Mouse (Mus musculus): Measurements from ENCODE around the gene Abcc3.

Abcc3 gene

DNA sequence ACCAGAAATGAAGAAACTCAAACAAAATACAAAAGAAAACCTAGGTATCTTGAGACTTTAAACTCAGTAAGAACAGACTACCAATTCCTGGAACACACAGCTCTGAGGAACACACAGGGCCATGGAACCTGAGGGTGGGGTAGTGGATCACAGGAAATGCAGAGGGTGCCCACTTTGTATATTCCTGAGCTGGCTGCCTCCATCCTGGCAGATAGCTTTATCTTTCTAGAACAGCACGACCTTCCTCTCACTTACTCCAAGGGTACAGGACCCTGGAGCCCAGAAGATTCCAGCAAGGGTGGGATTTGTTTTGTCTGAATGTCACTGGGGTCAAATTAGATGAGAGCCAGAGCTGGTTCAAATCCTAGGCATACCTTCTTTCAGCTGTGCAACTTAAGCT lies 42.5 kb downstream of the Abcc3 start:
- no peak for DNase-seq (ENCODE audit: low spot score)

DNA sequence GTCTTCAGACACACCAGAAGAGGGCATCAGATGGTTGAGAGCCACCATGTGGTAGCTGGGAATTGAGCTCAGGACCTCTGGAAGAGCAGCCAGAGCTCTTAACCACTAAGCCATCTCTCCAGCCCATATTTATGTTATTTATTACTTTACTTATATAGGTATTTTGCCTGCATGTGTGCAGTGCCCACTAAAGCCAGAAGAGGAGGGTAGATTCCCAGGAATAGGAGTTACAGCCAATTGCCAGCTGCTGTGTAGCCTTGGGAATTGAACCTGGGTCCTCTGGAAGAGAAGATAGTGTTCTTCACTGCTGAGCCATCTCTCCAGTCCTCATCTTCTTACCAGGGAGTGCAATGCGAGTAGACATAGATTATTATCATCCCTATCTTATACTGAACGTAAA lies 43.0 kb downstream of the Abcc3 start:
- DNase-seq (ENCODE audit: low spot score): no peak

DNA sequence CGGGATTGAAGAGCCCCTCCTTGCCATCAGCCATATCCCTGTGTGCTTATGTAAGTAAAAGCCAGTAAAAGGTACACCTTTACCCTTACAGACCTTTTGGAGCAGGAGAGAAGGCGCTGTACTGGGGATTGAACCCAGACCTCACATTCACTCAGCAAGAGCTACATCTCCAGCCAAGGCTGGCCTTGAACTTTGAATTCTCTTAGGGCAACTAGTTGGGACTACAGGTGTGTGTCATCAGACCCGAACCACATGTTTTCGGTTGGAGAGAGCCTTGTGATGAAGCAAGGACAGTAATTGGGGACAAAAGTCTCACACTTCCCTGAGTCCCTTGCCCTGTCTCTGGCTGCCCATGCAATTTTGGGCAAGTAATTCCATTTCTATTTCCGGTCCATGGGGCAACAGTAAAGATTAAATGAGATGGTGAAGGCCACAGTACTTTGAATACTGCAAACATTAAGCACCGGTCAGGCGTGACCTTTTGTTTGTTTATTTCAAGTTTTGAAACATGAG lies 45.7 kb downstream of the Abcc3 start:
- no peak for DNase-seq (ENCODE audit: low spot score)

DNA sequence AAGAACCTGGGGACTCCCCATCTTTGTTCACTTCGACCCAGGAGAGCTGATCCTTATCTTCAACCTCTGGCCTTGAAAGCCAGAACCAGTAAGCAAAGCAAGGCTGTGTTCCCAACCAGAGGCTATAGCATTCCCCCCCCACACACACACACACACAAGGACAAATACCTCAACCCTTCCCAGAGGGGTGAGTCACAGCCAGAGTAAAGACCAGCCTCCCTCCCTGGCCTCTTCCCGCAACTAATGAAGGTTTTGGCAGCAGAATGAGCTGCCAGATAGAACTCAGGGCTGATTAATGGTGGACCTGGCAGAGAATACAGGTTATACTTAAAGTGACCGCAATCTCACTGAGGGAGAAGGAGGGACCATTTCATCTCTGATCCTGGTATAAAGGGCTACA lies 46.2 kb downstream of the Abcc3 start:
- DNase-seq (ENCODE audit: low spot score): peak; percentile 82

GRCm38 (mm10) chr11:94345926-94346325 lies 46.9 kb downstream of the Abcc3 start:
- peak; percentile 51 for DNase-seq (ENCODE audit: low spot score)

DNA sequence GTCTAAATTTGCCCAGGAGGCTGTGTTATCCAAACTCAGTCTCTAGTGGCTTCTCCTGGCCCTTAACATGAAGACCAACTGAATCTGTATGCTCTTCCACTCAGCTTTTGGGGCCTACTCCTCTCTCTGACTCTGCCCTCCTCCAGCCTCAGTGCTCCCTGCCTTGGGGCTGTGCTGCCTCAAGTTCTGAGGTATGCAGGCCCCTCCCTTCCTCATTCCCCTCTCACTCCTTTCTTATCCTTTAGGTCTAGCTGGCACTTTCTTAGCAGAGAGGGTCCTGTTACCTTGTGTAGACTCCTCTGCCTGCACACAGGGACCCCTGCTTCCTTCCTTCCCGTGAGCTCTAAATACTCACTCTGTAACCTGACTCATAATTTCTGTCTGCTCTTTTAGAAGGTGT lies 48.3 kb downstream of the Abcc3 start:
- no peak for DNase-seq (ENCODE audit: low spot score)

- DNase-seq (ENCODE audit: low spot score): no peak
Observed at GRCm38 (mm10) chr11:94343955-94344358, 48.8 kb downstream of the Abcc3 start.

DNA sequence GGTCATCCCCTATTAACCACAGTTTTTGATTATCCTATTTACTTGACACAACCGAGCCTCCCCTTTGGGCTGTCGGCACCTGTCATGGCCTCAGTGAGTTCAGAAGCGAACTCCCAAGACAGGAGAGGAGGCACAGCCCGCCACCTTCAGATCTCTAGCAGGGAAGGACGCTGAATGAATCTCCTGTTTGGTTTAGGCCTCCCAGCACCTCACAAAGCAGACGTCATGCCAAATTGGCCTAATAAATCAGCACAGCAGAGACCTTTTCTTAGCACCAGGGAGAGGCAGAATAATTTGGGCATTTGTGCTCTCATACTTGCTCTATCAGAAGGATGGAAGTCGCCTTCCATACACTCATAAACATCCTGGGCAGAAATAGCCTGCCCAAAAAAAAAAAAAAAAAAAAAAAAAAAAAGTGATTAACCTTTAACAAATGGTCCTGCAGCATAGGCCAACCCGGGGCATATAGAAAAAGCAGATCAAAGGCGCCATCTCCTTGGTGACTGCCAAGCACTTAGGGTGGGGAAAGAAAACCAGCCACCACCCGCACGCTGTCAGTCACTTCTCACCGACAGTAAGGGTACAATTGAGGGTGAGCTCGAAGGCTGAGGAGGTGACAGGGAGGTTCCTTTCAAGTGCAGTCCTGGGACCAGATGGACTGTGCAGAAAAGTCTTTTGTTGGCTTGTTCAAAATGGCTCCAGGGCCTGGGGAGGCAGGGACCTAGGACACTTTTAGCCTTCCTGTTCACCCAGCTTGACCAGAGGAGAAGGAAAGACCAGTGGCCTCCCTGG lies 50.5 kb downstream of the Abcc3 start:
- DNase-seq (ENCODE audit: low spot score): no peak

GRCm38 (mm10) chr11:94340948-94341933 lies 51.6 kb downstream of the Abcc3 start:
- no peak for DNase-seq (ENCODE audit: low spot score)

DNA sequence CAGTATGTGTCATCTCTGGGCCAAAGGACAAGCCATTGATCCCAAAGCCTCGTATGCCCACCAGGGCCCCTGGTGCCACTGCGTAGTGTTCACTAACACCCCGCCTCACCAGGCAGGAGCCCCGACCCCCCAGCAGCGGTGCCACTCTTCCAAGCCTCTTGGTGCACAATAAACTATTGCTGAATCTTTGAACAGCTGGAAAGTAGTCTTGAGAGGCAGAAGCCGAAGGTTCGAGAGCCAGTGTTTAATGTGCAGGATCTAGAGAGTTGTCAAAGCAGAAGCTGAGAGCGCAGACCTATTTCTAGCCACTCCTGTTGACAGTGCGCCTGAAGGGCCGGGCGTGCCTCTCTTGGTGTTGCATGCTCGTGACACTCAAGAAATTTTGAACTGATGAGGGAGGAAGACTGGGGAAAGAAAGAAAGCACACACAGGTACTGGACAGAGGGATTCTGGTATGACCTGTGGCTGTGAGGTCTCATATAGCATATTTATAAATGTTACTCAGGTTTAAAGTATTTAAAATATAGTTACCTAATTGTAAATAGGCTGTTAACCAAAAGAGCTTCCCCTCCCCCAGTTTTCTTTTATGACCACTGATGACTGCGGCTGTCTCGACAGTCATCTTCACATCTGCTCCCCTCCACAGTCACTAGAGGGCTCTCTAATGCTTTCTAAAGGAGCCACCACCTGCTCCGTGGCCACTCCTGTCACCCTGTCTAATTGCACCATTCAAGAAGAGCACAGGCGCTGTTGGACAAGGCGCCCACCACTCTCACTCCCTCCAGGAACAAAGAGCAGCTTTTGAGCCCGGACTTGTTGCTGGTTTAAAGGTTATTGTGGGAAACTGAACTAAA lies 52.8 kb downstream of the Abcc3 start:
- peak; percentile 80 for DNase-seq (ENCODE audit: low spot score)

DNA sequence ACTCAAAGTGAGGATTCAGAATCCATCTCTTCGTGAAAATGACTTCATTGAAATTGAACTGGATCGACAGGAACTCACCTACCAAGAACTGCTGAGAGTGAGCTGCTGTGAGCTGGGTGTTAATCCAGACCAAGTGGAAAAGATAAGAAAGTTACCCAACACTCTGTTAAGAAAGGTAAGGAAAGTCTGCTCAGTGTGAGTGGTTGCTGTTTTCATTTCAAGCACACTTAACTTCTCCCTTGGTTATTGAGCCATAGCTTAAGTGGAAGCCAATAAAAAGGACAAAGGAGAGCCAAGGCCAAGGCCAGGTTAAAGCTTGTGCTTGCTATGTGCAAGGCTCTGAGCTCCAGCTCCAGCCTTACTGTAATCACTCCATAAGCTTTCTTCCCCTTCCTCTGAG lies 54.5 kb downstream of the Abcc3 start:
- no peak for DNase-seq (ENCODE audit: low spot score)

GRCm38 (mm10) chr11:94336551-94336950 lies 56.2 kb downstream of the Abcc3 start:
- DNase-seq (ENCODE audit: low spot score): no peak

- no peak for DNase-seq (ENCODE audit: low spot score)
Observed at GRCm38 (mm10) chr11:94334386-94334968, 58.3 kb downstream of the Abcc3 start.

DNA sequence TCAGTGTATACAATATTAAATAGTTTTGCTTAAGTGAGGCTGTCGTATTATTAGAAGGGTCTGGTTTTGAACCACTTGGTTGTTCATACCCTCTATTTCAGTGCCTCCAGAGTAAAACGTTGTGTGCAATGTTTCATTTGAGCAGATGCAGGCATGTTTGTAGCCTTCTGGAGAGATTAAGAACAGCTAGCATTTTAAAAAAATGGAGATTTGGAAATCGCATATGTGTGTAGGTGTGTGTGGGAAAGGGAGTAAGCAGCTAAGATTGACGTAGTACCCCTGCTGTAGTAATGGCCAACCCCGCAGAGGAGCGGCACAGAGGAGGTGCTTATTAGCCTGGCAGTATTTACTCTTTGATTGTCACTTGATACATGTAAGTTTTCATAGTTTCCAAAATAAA lies 60.1 kb downstream of the Abcc3 start:
- DNase-seq (ENCODE audit: low spot score): no peak

GRCm38 (mm10) chr11:94330211-94330610 lies 62.6 kb downstream of the Abcc3 start:
- no peak for DNase-seq (ENCODE audit: low spot score)

GRCm38 (mm10) chr11:94329270-94329891 lies 63.4 kb downstream of the Abcc3 start:
- DNase-seq (ENCODE audit: low spot score): peak; percentile 74

DNA sequence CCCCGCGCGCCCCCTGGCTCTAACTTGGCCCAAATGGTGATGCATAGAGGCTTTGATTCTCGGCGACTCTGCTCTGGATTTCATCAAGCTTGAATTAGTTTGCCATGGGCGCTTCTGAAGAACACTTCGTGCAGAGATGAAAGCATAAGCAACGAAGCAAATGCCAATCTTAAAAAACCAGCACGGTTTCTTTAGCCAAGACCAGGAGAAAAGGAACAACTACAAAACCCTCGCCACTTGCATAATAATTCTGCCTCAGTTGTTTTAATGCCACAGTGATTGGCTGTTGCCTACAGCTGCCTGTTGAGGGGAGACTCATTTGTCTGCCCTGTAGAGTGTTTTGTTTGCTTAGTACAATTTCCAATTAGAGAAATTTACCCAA lies 64.2 kb downstream of the Abcc3 start:
- DNase-seq (ENCODE audit: low spot score): peak; percentile 58

DNA sequence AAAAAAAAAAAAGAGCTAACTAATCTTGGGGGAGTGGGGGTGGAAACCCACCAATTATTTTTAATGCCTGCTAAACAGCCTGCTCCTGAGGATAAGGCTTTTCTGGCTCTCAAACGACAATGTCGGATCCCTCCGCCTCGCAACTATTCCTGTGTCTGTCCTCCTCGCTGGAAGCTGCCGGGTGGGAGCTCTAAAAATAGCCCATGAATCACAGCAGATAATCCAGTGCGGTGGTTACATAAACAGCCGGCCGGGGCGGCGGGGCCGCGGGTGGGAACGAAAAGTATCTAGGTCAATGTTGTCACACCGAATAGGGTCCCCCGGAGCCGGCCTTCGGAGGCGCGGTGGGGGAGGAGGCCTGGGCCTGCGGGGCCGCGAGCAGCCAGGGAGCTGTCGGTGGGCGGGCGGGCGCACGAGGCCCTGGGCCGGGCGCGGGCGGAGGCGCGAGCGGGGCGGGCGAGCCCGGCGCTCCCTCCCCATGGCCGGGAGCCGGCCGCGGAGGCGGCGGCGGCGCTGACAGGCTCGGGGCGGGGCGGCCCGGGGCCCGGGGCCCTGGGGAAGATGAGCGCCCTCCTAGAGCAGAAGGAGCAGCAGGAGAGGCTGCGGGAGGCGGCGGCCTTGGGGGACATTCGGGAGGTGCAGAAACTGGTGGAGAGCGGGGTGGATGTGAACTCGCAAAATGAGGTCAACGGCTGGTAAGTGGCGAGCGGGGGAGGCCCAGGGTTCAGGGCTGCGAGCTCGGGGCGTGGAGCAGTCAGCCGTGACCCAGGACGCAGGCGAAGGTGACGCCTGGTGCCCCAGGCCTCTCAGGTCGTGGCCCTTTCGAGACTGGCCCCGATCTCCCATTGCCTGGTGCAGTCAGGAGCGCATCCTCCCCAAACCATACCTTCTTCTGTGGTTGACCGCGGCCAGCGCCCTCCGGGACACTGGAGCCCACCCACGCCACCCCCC lies 64.8 kb downstream of the Abcc3 start, which contains the start of gene Ankrd40:
Gene Ankrd40, plus strand, starts transcription at position 309 of the 951 bp plus-strand sequence.
- DNase-seq (ENCODE audit: low spot score): peak; percentile 97

GRCm38 (mm10) chr11:94326961-94327411 lies 65.8 kb downstream of the Abcc3 start:
- peak; percentile 61 for DNase-seq (ENCODE audit: low spot score)

DNA sequence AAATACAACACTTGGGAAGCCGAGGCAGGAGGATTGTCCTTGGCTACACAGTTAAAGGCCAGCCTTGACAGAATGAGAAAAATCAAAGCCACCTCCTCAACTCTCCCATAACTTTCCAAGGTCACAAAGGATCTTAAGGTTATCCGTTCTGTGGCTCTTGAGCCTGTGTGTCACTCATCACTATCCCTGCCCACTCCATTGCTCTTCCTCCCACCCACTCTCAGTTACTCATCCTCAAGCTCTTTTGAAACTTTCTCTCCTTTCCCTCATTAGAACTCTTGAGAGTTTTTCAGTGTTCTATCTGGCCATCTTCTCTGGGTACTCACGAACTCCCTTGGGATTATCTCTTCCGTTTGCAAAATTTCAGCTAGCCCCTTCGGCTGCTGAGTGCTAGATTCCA lies 68.2 kb downstream of the Abcc3 start:
- no peak for DNase-seq (ENCODE audit: low spot score)
